Mouse (Mus musculus): Measurements from ENCODE around the gene Trmt2b.

- TF ChIP-seq POLR2A (IDR thresholded peaks at IDR 0.05; ENCODE audit: low read depth, low read length) (no peak), CTCF (IDR thresholded peaks at IDR 0.05; ENCODE audit: extremely low read depth, insufficient read depth, insufficient read length, insufficient replicate concordance) (no peak)
Observed at GRCm38 (mm10) chrX:134296737-134297136, 20.0 kb upstream of the Trmt2b start.
